Mouse (Mus musculus): Measurements from ENCODE around the gene Upf1.

Upf1 gene

DNA sequence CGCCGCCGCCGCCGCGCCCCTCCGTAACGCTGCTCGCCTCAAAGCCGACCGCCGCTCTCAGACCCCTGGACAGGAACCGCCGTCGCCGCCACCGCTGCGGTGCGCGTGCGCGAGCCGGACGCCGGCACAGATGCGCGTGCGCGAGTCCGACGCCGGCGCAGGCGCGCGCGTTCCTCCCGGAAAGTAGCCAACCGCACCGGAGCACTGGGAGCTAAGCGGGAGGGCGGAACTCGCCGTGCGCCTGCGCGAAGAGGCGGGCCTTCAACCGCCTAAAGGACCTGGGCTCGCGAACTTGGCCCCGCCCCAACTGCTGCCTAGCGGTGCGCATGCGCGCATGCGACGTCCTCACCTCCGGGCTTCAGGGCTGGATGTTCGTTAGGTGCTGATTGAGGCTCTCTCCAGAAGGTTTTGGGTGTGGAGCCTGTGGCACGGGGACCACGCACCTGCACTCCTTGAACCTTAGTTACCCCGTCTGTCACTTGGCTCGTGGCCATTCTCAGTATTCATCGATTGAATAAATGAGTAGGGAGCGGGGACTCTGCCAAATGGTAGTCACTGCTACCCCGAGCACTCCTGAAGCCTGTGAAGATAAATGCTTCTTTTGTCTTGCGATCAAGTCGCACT, at the start of gene Upf1:
Gene Upf1, minus strand, starts transcription at position 85 of the 624 bp plus-strand sequence.
- in situ Hi-C loops (cut with MboI; ENCODE audit: unreplicated experiment in 2 of 2), result no loop called here

DNA sequence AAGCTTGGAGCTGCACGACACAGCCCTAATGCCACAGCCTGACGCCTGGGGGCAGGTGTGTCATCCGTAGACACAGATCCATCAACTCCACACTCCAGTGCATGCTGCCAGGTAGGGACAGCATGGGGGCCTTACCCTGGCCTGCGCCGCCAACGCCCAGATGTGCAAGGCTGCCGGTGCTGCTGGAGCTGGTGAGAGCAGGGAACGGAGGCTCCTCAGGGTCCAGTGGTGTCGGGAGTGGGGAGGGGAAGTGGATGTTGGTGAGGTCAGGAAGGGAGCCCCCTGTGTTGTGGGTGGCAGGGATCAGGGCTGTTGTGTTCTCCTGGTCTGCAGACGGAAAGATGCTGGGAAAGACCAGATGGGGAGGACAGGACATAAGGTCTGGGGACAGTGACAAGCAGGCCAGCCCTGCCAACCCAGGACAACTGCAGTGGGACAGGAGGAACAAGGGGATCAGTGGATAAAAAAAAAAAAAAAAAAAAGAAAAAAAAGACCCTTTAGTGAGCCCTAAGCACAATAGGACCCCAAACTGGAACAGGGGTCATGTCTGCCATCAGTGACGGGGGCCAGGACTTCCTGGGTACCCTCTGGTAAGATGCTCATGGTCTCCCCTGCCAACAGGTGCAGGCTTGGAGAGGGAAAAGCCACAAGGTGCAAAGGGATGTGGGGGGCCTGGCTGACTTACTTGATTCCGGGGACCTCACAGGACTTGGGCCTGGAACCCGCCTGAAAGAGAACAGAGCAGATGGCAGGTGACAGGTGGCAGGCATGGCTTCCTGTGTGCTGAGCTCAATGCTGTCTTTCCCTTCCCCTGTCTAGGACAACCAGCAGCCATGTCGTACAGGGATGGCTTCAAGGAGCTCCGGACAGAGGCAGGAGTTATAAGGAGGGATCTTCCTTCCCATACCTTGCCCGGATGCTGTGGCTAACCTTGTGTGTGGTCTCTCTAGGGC, 44.8 kb upstream of the Upf1 start:
- in situ Hi-C loops (cut with MboI; ENCODE audit: unreplicated experiment in 2 of 2), result no loop called here

GRCm38 (mm10) chr8:70396184-70396583, 43.1 kb upstream of the Upf1 start:
- in situ Hi-C loops (cut with MboI; ENCODE audit: unreplicated experiment in 2 of 2), result no loop called here

DNA sequence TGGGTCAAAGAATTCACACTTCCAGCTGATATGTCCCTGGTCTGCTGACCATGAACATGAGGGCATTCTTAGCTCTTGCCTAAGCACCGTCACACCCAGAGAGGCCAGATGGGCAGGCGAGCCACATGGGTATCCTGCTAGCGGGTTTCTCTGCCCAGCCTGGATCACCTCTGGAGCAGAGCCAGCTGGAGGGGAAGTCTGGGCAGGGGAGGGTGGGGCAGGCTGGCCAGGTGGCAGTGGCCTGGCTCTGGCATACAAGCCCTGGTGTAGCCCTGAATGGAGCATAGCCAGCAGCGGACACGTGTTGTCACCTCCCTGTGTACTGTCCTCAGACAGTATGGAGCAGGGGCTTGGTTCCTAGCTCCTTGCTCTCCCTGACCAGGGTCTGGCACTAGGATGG, 42.6 kb upstream of the Upf1 start:
- in situ Hi-C loops (cut with MboI; ENCODE audit: unreplicated experiment in 2 of 2), result no loop called here

DNA sequence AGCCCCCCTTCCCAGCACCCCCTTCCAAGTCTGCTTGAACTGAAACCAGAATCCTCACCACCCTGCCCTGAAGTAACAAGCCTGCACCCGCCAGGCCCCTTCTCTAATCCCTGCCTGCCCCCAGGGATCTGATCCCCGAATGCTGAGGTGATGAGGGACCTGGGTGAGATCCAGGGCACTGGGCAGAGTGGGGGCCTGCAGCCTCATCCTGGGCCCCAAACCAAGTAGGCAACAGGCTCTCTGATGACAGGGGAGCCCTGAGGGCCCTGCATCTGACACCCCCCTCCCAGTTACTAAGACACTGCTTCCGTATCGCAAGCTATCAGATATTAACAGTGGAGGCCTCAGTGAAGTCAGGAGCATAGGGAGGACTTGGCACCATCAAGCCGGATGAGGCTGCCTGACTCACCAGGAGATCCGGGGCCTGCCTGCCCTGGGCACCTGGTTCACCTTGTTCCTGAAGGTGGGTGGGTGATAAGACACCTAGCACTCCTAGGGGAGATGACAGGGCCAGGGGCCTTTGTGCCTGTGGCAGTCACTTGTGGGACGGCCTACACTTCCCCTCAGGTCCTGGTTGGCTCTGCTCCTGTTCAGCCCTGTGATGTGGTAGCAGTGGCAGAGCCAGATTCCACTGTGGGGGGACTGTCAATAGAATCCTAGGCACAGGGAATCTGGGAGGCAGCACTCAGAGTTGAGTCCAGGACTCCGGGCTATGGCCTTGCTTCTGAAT, 41.4 kb upstream of the Upf1 start:
- in situ Hi-C loops (cut with MboI; ENCODE audit: unreplicated experiment in 2 of 2), result no loop called here

DNA sequence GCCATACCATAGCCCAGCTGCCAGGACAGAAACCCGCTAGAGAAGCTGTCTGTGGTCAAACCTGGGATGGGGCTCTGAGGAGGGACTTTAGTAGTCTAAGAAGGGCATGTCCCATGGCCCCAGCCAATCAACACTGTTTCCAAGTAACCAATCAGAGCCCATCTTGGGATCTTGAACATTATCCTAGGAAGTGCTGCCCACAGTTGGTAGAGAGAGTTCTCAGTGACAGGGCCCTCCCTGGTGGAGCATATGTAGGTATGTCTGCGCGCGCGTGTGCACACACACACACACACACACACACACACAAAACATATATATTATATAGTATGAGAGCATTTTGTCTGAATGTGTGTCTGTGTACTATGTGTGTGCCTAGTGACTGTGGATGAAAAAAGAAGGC, 40.0 kb upstream of the Upf1 start:
- in situ Hi-C loops (cut with MboI; ENCODE audit: unreplicated experiment in 2 of 2), result no loop called here

GRCm38 (mm10) chr8:70389678-70390077, 36.6 kb upstream of the Upf1 start:
- in situ Hi-C loops (cut with MboI; ENCODE audit: unreplicated experiment in 2 of 2), result loop anchor here in 1 of 2 experiments (10.0 kb wide), 1 partner anchor 195 kb away; no protein-coding TSS in a partner anchor

- in situ Hi-C loops (cut with MboI; ENCODE audit: unreplicated experiment in 2 of 2), result loop anchor here in 1 of 2 experiments (10.0 kb wide), 1 partner anchor 202 kb away; no protein-coding TSS in a partner anchor
These were observed 30.2 kb upstream of the Upf1 start for GRCm38 (mm10) chr8:70383287-70383686.

DNA sequence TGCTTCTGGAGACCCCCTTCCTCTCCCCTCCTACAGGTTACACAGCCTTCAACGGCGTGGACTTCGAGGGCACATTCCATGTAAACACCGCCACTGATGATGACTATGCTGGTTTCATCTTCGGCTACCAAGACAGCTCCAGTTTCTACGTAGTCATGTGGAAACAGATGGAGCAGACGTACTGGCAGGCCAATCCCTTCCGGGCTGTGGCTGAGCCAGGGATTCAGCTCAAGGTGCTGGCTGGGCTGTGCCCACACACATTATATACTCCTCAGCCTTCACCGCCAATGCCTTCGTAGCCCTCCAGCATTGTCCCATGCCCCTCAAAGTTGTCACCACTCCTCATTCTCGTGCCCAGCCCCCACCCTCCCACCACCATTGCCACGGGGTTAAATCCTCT, 27.0 kb upstream of the Upf1 start:
- in situ Hi-C loops (cut with MboI; ENCODE audit: unreplicated experiment in 2 of 2), result loop anchor here in 1 of 2 experiments (10.0 kb wide), 1 partner anchor 205 kb away; no protein-coding TSS in a partner anchor

DNA sequence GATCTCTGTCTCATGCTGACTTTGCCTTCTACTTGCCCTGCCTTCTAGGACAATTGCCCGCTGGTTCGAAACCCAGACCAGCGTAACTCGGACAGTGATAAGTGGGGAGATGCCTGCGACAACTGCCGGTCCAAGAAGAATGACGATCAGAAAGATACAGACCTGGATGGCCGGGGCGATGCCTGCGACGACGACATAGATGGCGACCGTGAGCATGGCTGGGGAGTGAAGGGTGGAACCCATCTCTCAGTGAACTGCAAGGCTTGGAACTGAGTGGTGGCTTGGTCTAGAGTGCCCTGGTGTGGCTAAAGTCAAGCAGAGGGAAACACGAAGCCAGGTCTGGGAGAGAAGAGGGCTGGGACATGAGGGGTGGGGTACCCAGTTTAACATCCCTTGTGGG, 24.0 kb upstream of the Upf1 start:
- in situ Hi-C loops (cut with MboI; ENCODE audit: unreplicated experiment in 2 of 2), result no loop called here

DNA sequence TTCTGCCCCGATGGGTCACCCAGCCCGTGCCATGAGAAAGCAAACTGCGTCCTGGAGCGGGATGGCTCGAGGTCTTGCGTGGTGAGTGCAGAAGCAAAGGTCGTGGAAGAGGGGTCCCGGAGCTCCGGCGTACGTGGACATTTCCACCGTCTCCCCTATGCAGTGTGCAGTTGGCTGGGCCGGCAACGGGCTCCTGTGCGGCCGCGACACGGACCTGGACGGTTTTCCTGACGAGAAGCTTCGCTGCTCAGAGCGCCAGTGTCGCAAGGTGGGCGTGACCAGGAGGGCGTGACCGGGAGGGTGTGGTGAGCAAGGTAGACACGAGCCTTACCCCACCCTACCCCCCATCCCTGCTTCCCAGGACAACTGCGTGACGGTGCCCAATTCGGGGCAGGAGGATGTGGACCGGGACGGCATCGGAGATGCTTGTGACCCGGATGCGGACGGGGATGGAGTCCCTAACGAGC, 23.2 kb upstream of the Upf1 start:
- in situ Hi-C loops (cut with MboI; ENCODE audit: unreplicated experiment in 2 of 2), result no loop called here

DNA sequence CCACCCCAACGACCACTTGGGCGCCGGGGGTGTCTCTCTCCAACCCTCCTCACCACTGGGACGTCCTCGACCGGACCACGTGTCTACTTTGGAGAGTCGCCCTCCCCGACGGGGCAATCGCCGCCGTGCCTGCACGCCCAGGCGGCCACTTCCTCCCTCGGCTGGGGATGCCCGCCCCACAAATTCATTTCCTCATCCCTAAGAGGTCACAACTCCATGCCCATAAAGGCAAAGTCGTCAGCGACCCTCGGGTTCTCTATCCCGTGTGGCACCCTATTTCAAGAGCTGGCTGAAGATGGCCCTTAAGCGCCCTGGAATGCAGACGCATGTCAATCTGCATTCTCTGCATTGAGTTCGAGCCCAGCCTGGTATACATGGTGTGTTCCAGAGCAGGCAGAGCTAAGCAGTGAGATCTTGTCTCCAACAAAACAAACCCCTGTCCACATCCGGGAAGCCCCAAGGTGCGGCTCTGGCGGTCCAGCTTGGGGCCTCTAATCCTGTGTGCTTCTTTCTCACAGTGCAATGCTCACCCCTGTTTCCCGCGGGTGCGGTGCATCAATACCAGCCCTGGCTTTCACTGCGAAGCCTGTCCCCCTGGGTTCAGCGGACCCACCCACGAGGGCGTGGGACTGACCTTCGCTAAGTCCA, 22.3 kb upstream of the Upf1 start:
- in situ Hi-C loops (cut with MboI; ENCODE audit: unreplicated experiment in 2 of 2), result no loop called here

GRCm38 (mm10) chr8:70374318-70374927, 21.3 kb upstream of the Upf1 start:
- in situ Hi-C loops (cut with MboI; ENCODE audit: unreplicated experiment in 2 of 2), result no loop called here

- in situ Hi-C loops (cut with MboI; ENCODE audit: unreplicated experiment in 2 of 2), result no loop called here
These were observed 20.6 kb upstream of the Upf1 start, which contains the start of gene Comp for GRCm38 (mm10) chr8:70373397-70374317. TSS of gene Comp (plus strand) at chr8:70373558.

GRCm38 (mm10) chr8:70371951-70372350, 18.9 kb upstream of the Upf1 start:
- in situ Hi-C loops (cut with MboI; ENCODE audit: unreplicated experiment in 2 of 2), result no loop called here

DNA sequence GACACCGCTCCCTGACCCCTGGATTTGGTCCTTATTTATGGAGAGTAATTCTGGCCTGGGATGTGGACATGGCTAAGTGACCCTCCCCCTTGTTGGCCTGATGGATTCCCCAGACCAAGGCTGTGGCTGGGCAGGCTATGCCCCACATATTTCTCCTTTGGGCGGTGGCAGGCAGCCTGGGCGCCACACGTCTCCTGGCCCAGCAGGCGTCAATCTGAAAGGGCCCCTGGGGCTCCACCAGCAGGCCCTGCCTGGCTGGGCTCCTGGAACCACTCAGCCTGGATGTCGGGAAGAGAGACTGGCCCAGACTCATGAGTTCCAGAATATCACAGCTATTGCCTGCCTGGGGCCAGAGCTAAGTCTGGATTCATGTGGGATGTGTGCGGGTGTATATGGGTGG, 17.4 kb upstream of the Upf1 start:
- in situ Hi-C loops (cut with MboI; ENCODE audit: unreplicated experiment in 2 of 2), result no loop called here

DNA sequence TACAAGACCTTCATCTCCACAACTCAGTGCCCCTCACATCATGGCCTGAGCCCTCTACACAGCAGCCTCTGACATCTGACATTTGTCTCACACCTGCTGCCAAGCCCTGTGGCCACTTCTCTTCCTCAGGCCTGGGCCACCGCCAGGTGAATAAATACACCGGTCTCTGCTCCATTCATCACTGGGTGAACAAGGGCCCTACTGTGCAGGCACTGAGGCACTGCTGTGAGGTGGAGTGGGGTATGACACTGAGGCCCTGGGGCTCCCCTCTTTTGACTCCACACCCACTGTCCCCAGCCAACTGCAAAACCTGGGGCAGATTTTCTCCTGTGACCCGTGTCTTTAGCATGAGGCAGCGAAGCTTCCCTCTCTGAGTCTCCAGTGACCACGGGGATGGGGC, 13.5 kb upstream of the Upf1 start:
- in situ Hi-C loops (cut with MboI; ENCODE audit: unreplicated experiment in 2 of 2), result no loop called here

DNA sequence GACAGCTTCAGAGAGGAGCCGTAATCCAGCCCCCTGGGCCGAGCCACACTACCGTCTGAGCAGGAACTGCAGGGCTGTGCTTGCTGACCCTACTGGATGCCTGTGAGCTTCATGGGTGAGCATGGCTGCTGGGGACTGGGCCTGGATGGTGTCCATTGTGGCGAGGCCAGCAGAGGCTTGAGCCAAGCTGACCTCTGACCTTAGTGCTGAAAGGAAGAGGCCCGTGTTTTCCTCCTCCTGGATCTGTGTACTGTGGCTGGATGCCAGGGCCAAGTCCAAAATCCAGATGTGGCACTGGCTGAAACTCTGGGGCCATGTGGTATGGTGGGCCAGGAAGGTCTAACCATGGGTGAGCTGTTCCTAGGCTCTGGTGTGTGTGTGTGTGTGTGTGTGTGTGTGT, 11.0 kb upstream of the Upf1 start:
- in situ Hi-C loops (cut with MboI; ENCODE audit: unreplicated experiment in 2 of 2), result no loop called here

DNA sequence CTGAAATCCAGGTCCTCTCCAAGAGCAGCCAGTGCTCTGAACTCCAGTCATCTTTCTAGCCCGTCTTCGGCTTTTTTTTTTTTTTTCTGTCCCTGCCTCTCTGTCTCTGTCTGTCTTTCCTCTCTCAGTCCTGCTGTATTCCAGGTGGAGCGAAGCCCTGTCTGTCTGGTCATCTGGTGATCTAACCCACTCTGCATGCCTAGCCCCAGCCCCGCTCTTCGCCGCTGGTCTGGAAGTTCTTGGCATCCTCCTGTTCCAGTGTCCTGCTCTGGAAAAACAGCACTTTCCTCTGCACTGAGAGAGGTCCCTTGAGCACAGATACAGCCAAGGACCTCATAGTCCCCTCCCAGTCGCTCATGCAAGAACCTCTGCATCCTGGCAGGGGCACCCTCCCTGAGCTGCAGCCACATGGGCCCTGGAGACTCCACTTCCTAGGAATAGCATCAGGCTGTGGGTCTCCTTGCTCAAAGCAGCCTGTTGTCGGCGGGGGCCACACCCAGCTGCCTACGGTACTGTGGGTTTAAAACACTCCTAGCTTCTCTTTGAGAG, 8.5 kb upstream of the Upf1 start:
- in situ Hi-C loops (cut with MboI; ENCODE audit: unreplicated experiment in 2 of 2), result no loop called here
